Mouse (Mus musculus) lung, embryonic 16.5 days (tissue): ENCODE data around the gene Tmem86b. TPM values are rescaled to one million over a fixed set of nuclear protein-coding genes. Genes with fewer than 3 reads are reported as not detected.

Experiments used
- ATAC-seq: fragments of 200-750 bp; cut with Nextera tagmentation; 2 replicates; pipeline ENCODE4 v1.8.0; 2017; ENCODE audit warnings: low read depth, mild to moderate bottlenecking, moderate library complexity
- H3K27ac ChIP-seq: fragments of 300-500 bp; sonication (generic); 2 replicates; pipeline ENCODE4 v1.5.1; 2014; ENCODE audit warnings: mild to moderate bottlenecking, control low read depth, low read length
- H3K27me3 ChIP-seq: fragments of 300-500 bp; sonication (generic); 2 replicates; pipeline ENCODE4 v1.6.1; 2014; ENCODE audit warnings: low read depth, low read length, mixed read lengths; ENCODE audit not compliant: control insufficient read depth, insufficient read depth
- H3K36me3 ChIP-seq: fragments of 300-500 bp; sonication (generic); 2 replicates; pipeline ENCODE4 v1.6.1; 2014; ENCODE audit warnings: low read length; ENCODE audit not compliant: control insufficient read depth, insufficient read depth
- H3K4me1 ChIP-seq: fragments of 300-500 bp; sonication (generic); replicated peaks from 2 replicates; pipeline ENCODE4 v1.6.1; 2014; ENCODE audit warnings: low read length, mixed read lengths; ENCODE audit not compliant: control insufficient read depth, insufficient read depth
- H3K4me2 ChIP-seq: fragments of 300-500 bp; sonication (generic); 2 replicates; pipeline ENCODE4 v1.6.1; 2014; ENCODE audit warnings: low read depth, low read length, control low read depth
- H3K4me3 ChIP-seq: fragments of 300-500 bp; sonication (generic); 2 replicates; pipeline ENCODE4 v1.5.1; 2014; ENCODE audit warnings: mild to moderate bottlenecking, low read length, control low read depth
- H3K9ac ChIP-seq: fragments of 300-500 bp; sonication (generic); 2 replicates; pipeline ENCODE4 v1.6.1; 2014; ENCODE audit warnings: low read length, control low read depth
- H3K9me3 ChIP-seq: fragments of 300-500 bp; sonication (generic); 2 replicates; pipeline ENCODE4 v1.6.1; 2016; ENCODE audit warnings: low read length; ENCODE audit not compliant: control insufficient read depth
- WGBS: fragments of 180-500 bp; shearing (Covaris S2); extraction: QIAGEN DNeasy Blood & Tissue Kit; methylation state at CpG from one replicate; pipeline ENCODE4 v1.1.7; 2014; 5-methylcytosine and 5-hydroxymethylcytosine counted together
- polyA plus RNA-seq: library from polyadenylated mRNA; unstranded; fragments of >200 nt; fragmentation: Nextera tagmentation; extraction: Ambion mirVana; gene quantifications from 2 replicates; pipeline ENCODE4 v1.2.1, GENCODE M21; 2015

Tmem86b gene
- polyA plus RNA-seq, 1 experiment from 2014 or later, result 0.69 TPM

GRCm38 (mm10) chr7:4654221-4654620 is 23.0 kb upstream of the Tmem86b start:
- Histone ChIP-seq H3K36me3 (0 out of 2 replicates have a peak, but pooled peaks cover 3% of the 10 kb centered on the region), H3K4me1 (peaks cover 13% of the 10 kb centered on the region), H3K27ac (peak overlapping the region; percentile 28), H3K9me3 (no peaks in the 10 kb centered on the region), H3K4me2 (no peak overlapping the region; the same call in 1 of the 2 replicates), H3K4me3 (no peak overlapping the region), H3K27me3 (no peaks in the 10 kb centered on the region), H3K9ac (no peak overlapping the region)
- ATAC-seq, result no peak
- 63% methylated on average over 2 of the region's 2 CpGs for WGBS

- no peak overlapping the region for H3K9ac ChIP-seq
- H3K4me3 ChIP-seq, result no peak overlapping the region
- H3K27me3 ChIP-seq, result no peaks in the 10 kb centered on the region
- no peak for ATAC-seq
- 0 out of 2 replicates have a peak, but pooled peaks cover 3% of the 10 kb centered on the region for H3K36me3 ChIP-seq
- peaks cover 13% of the 10 kb centered on the region for H3K4me1 ChIP-seq
- peak overlapping the region; percentile 28 for H3K27ac ChIP-seq
- no peaks in the 10 kb centered on the region for H3K9me3 ChIP-seq
- WGBS, result 69% methylated on average over 7 of the region's 7 CpGs
- no peak overlapping the region for H3K4me2 ChIP-seq
These were observed 22.6 kb upstream of the Tmem86b start for GRCm38 (mm10) chr7:4653780-4654179.

- Histone ChIP-seq H3K27me3 (no peaks in the 10 kb centered on the region), H3K4me1 (peaks cover 13% of the 10 kb centered on the region), H3K9me3 (no peaks in the 10 kb centered on the region), H3K4me2 (no peak overlapping the region), H3K4me3 (no peak overlapping the region), H3K9ac (no peak overlapping the region), H3K36me3 (0 out of 2 replicates have a peak, but pooled peaks cover 3% of the 10 kb centered on the region), H3K27ac (no peak overlapping the region; the same call in 1 of the 2 replicates)
- 77% methylated on average over 5 of the region's 5 CpGs for WGBS
- no peak for ATAC-seq
These were observed 22.1 kb upstream of the Tmem86b start for GRCm38 (mm10) chr7:4653351-4653750.

- H3K4me1 ChIP-seq, result peaks cover 11% of the 10 kb centered on the region
- WGBS, result 80% methylated on average over 5 of the region's 5 CpGs
- H3K4me3 ChIP-seq, result no peak overlapping the region
- no peak overlapping the region for H3K27ac ChIP-seq
- no peak overlapping the region for H3K4me2 ChIP-seq
- H3K27me3 ChIP-seq, result no peaks in the 10 kb centered on the region
- no peaks in the 10 kb centered on the region for H3K9me3 ChIP-seq
- no peak overlapping the region for H3K9ac ChIP-seq
- H3K36me3 ChIP-seq, result 0 out of 2 replicates have a peak, but pooled peaks cover 3% of the 10 kb centered on the region
- ATAC-seq, result no peak
These were observed 21.5 kb upstream of the Tmem86b start for GRCm38 (mm10) chr7:4652726-4653125.

GRCm38 (mm10) chr7:4651581-4651980 is 20.4 kb upstream of the Tmem86b start:
- H3K9ac ChIP-seq, result no peak overlapping the region
- H3K36me3 ChIP-seq, result peaks cover 3% of the 10 kb centered on the region; the same call in 1 of the 2 replicates
- H3K27me3 ChIP-seq, result no peaks in the 10 kb centered on the region
- H3K4me1 ChIP-seq, result no peaks in the 10 kb centered on the region; the same call in 1 of the 2 replicates
- H3K4me2 ChIP-seq, result no peak overlapping the region
- H3K4me3 ChIP-seq, result no peak overlapping the region
- no peak for ATAC-seq
- H3K27ac ChIP-seq, result no peak overlapping the region
- 67% methylated on average over 8 of the region's 8 CpGs for WGBS
- H3K9me3 ChIP-seq, result no peaks in the 10 kb centered on the region

- Histone ChIP-seq H3K4me2 (no peak overlapping the region), H3K9me3 (no peaks in the 10 kb centered on the region), H3K27me3 (no peaks in the 10 kb centered on the region), H3K4me1 (no peaks in the 10 kb centered on the region), H3K27ac (no peak overlapping the region), H3K4me3 (no peak overlapping the region), H3K9ac (no peak overlapping the region), H3K36me3 (peaks cover 16% of the 10 kb centered on the region)
- 76% methylated on average over 2 of the region's 2 CpGs for WGBS
- no peak for ATAC-seq
These were observed 16.8 kb upstream of the Tmem86b start for GRCm38 (mm10) chr7:4647992-4648391.

- WGBS, result 41% methylated on average over 6 of the region's 6 CpGs
- H3K9ac ChIP-seq, result no peak overlapping the region
- no peak overlapping the region for H3K4me3 ChIP-seq
- ATAC-seq, result no peak
- no peaks in the 10 kb centered on the region for H3K27me3 ChIP-seq
- H3K36me3 ChIP-seq, result peaks cover 22% of the 10 kb centered on the region
- H3K4me1 ChIP-seq, result no peaks in the 10 kb centered on the region
- H3K4me2 ChIP-seq, result no peak overlapping the region
- no peak overlapping the region for H3K27ac ChIP-seq
- no peaks in the 10 kb centered on the region for H3K9me3 ChIP-seq
These were observed 16.1 kb upstream of the Tmem86b start for GRCm38 (mm10) chr7:4647291-4647690.

- Histone ChIP-seq H3K27ac (no peak overlapping the region), H3K9ac (no peak overlapping the region), H3K9me3 (no peaks in the 10 kb centered on the region), H3K4me1 (no peaks in the 10 kb centered on the region), H3K4me3 (no peak overlapping the region), H3K36me3 (peaks cover 27% of the 10 kb centered on the region), H3K27me3 (no peaks in the 10 kb centered on the region), H3K4me2 (no peak overlapping the region)
- 75% methylated on average over 3 of the region's 3 CpGs for WGBS
- ATAC-seq, result no peak
These were observed 15.6 kb upstream of the Tmem86b start for GRCm38 (mm10) chr7:4646806-4647205.

GRCm38 (mm10) chr7:4643225-4643624 is 12.0 kb upstream of the Tmem86b start:
- ATAC-seq, result no peak
- H3K4me3 ChIP-seq, result no peak overlapping the region
- no peaks in the 10 kb centered on the region for H3K9me3 ChIP-seq
- no peak overlapping the region for H3K27ac ChIP-seq
- H3K36me3 ChIP-seq, result peaks cover 52% of the 10 kb centered on the region
- no peaks in the 10 kb centered on the region for H3K4me1 ChIP-seq
- 92% methylated on average over 6 of the region's 6 CpGs for WGBS
- no peaks in the 10 kb centered on the region for H3K27me3 ChIP-seq
- H3K9ac ChIP-seq, result no peak overlapping the region
- no peak overlapping the region for H3K4me2 ChIP-seq

- 80% methylated on average over 7 of the region's 7 CpGs for WGBS
- Histone ChIP-seq H3K9ac (no peak overlapping the region), H3K4me1 (no peaks in the 10 kb centered on the region), H3K4me2 (no peak overlapping the region), H3K27ac (no peak overlapping the region), H3K36me3 (peaks cover 59% of the 10 kb centered on the region), H3K9me3 (no peaks in the 10 kb centered on the region), H3K4me3 (no peak overlapping the region), H3K27me3 (no peaks in the 10 kb centered on the region)
- no peak for ATAC-seq
These were observed 10.7 kb upstream of the Tmem86b start for GRCm38 (mm10) chr7:4641956-4642355.
